Mouse (Mus musculus) bone marrow macrophage, adult 2 months (primary cell): ENCODE results near the gene Tmem161b. TPM values are rescaled to one million over a fixed set of nuclear protein-coding genes. Genes with fewer than 3 reads are reported as not detected.
"Not testable (repeated sequence)": the region's sequence is repeated elsewhere in the genome, so short reads cannot be mapped to it uniquely, and the experiment has no call there.

Experiments used
- H3K27ac ChIP-seq: 2 replicates; pipeline ENCODE4 v1.5.1; 2012; ENCODE audit warnings: low read depth, low read length; ENCODE audit not compliant: insufficient read depth
- H3K4me1 ChIP-seq: 2 replicates; pipeline ENCODE4 v1.6.1; 2012; ENCODE audit warnings: low read length; ENCODE audit not compliant: control insufficient read depth, insufficient read depth
- H3K4me3 ChIP-seq: 2 replicates; pipeline ENCODE4 v1.5.1; 2012; ENCODE audit warnings: mild to moderate bottlenecking, low read length, moderate library complexity; ENCODE audit not compliant: insufficient read depth
- CTCF ChIP-seq: IDR thresholded peaks from 2 replicates; pipeline ENCODE4 v1.5.1; 2012; ENCODE audit warnings: low read depth, mild to moderate bottlenecking, low read length, moderate library complexity
- POLR2A ChIP-seq: IDR thresholded peaks from 2 replicates; pipeline ENCODE4 v1.6.1; 2012; ENCODE audit warnings: mild to moderate bottlenecking, low read depth, low read length, borderline replicate concordance
- polyA plus RNA-seq: library from polyadenylated mRNA; stranded (reverse); fragments of >200 nt; gene quantifications from 2 replicates; pipeline ENCODE4 v1.2.4, GENCODE M21; 2012; ENCODE audit not compliant: missing spikeins, insufficient read depth, insufficient read length

Gene Tmem161b
- polyA plus RNA-seq, result 16.9 and 19.3 TPM in 2 replicates

DNA sequence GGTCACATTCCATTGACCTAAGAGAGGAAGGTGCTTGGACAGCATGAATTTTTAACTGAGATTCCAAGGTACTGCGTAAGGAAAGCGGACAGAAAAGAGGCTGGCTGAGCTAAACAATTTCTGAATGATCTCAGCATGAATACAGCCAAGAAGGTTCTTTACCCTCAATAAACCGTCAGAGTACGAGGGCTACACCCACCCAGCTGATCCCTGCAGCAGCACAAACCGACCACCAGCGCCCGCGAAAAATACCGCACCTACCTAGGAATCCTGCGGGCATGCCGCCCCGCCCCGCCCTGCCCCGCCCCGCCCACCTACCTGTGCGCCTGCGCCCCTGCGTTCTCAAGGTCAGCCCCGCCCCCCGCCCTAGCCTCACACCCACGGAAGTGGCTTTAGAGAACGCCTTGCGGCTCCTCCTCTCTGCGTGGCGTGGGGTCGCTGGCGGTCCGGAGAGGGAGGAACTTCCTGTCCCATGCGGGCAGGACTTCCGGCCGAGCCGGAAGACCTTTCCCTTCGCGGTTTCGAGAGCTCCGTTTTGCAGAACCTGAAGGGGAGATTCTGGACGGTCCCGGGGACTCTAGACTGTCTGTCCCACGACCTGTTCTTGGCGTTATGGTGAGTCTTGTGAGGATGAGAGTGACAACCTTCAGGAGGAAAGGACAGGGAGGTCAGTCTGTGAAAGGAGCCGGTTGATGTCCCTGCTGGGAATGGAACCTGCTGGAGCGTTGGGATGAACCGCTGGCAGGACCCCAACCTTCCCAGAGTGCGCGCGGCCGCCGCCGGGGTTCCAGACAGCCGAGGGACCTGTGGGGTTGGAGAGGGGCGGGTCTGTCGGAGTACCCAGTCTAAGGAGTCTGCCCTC is at the start of gene Tmem161b:
TSS of gene Tmem161b (plus strand) at position 477 of the 862 bp plus-strand sequence.
- peaks cover 7% of the 10 kb centered on the region; the same call in 1 of the 2 replicates for H3K4me1 ChIP-seq
- TF ChIP-seq CTCF (no peak), POLR2A (0 out of 2 replicates have a peak, but pooled peaks have one; percentile 51)
- peak within 1 kb of the TSS; percentile 77 for H3K27ac ChIP-seq
- H3K4me3 ChIP-seq, result peak within 1 kb of the TSS; percentile 100

- not testable (repeated sequence) for H3K4me3 ChIP-seq, H3K27ac ChIP-seq
These were observed 36.3 kb upstream of the Tmem161b start for GRCm38 (mm10) chr13:84185835-84186234.

DNA sequence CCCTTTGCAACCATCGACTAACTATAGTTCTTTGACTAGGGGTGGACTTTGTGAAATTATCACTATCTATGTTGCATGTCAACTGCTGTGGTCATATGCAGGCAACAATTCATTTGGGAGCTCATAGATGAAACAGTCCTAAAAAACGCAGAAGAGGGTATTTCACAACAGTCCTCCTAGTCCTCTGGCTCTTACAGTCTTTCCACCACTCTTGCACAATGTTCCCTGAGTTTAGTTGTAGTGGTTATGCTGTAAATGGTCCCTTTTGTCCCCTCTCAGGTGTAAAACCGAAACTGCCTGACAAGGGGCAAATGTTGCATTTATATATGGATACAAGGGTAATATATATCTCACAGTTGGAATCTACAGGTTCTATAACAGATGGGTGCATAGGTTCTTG is 29.4 kb upstream of the Tmem161b start:
- H3K4me1 ChIP-seq, result no peaks in the 10 kb centered on the region
- H3K27ac ChIP-seq, result no peak overlapping the region
- no peak overlapping the region for H3K4me3 ChIP-seq
- no peak for TF ChIP-seq CTCF
- no peak for TF ChIP-seq POLR2A

More at GRCm38 (mm10) chr13:84185835-84186234, 36.3 kb upstream of the Tmem161b start:
- not testable (repeated sequence) for H3K4me1 ChIP-seq

- peak overlapping the region; percentile 100 for H3K4me3 ChIP-seq
- peak overlapping the region; percentile 77 for H3K27ac ChIP-seq
- TF ChIP-seq POLR2A (no peak), CTCF (no peak)
- H3K4me1 ChIP-seq, result peaks cover 7% of the 10 kb centered on the region; the same call in 1 of the 2 replicates
These were observed 541 bp downstream of the Tmem161b start for GRCm38 (mm10) chr13:84222682-84222992.

- Histone ChIP-seq H3K4me3 (peak overlapping the region; percentile 100), H3K4me1 (peaks cover 7% of the 10 kb centered on the region; the same call in 1 of the 2 replicates), H3K27ac (no peak overlapping the region)
- TF ChIP-seq CTCF, result no peak
- TF ChIP-seq POLR2A, result no peak
These were observed 922 bp downstream of the Tmem161b start for GRCm38 (mm10) chr13:84223018-84223417.

GRCm38 (mm10) chr13:84234019-84234418 is 11.9 kb downstream of the Tmem161b start:
- no peak overlapping the region for H3K4me3 ChIP-seq
- peaks cover 2% of the 10 kb centered on the region; the same call in 1 of the 2 replicates for H3K4me1 ChIP-seq
- TF ChIP-seq POLR2A (no peak), CTCF (no peak)
- no peak overlapping the region for H3K27ac ChIP-seq

DNA sequence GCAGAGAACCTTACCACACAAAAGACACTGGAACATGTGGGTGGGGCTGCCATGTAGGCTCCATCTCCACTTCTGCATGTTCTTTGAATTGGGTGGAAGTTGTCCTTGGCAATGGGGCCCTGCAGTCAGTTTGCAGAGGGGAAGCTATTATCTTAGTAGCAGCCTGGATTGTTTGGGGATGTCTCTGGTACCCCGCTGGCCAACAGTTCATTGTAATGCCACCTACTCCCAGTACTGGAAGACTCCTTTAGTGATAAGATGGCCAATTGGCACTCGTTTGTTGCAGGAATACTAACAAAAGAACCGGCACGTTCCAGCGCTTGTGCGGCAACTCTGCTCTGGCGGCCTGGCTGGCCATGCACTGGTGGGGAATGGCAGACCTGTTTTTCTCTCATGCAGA is 14.7 kb downstream of the Tmem161b start:
- Histone ChIP-seq H3K4me1 (no peaks in the 10 kb centered on the region), H3K4me3 (no peak overlapping the region), H3K27ac (no peak overlapping the region)
- TF ChIP-seq CTCF (no peak), POLR2A (no peak)

- TF ChIP-seq POLR2A (no peak), CTCF (no peak)
- no peaks in the 10 kb centered on the region for H3K4me1 ChIP-seq
- H3K27ac ChIP-seq, result no peak overlapping the region
- no peak overlapping the region for H3K4me3 ChIP-seq
These were observed 16.1 kb downstream of the Tmem161b start for GRCm38 (mm10) chr13:84238184-84238583.

DNA sequence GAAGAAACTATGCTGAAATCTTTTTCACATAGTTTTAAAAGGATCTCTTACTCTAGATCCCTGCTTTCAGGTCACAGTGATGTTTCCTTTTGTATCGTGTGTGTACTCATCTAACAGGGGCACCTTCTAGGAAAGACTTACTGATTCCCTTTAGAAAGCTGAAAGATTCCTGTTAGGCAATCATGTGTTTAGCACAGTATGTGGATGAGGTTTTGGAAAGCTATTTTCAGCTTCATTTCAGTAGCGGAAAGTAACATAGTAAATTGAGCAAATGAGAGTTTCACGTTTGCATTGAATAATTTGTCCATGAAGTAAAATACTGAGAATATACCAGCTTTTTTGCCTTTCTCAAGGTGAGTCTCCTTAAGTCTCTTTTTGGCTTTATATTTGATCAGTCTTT is 26.0 kb downstream of the Tmem161b start:
- H3K4me3 ChIP-seq, result no peak overlapping the region
- TF ChIP-seq POLR2A (no peak), CTCF (no peak)
- no peak overlapping the region for H3K27ac ChIP-seq
- peaks cover 5% of the 10 kb centered on the region for H3K4me1 ChIP-seq

- Histone ChIP-seq H3K4me1 (peaks cover 7% of the 10 kb centered on the region), H3K4me3 (no peak overlapping the region), H3K27ac (no peak overlapping the region)
- no peak for TF ChIP-seq CTCF
These were observed 29.2 kb downstream of the Tmem161b start for GRCm38 (mm10) chr13:84251295-84251694.
